Mouse (Mus musculus): ENCODE data around the gene Cd19. TPM values are rescaled to one million over a fixed set of nuclear protein-coding genes. Genes with fewer than 3 reads are reported as not detected.

Cd19 gene
- total and polyA plus RNA-seq, 3 experiments = not detected

DNA sequence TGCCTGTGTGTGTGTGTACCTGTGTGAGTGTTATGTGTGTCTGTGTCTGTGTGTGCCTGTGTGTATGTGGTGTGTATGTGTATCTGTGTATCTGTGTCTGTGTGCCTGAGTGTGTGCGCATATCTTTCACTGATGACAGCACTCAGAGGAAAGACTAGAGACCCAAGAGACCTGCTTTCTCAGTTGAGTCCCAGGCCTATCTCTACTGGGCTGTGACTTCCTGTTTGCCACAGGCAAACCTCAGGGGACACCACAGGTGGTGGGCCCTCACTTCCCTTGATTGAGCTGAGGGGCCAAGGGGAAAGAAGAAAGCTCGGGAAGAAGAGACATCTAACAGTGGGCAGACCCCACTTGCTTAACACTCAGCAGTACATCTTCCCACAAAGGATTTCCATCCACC, 1.9 kb upstream of the Cd19 start:
- Histone ChIP-seq H3K4me1 (ENCODE audit: control insufficient read depth in 1 of 2, insufficient read depth in 2 of 2, low read length in 2 of 2) (peaks cover 0 to 17% of the 10 kb centered on the region in 2 experiments; a peak in 2 of 4 replicates), H3K27me3 (ENCODE audit: control insufficient read depth in 1 of 2, insufficient read depth in 2 of 2, low read length in 2 of 2) (peaks cover 0 to 2% of the 10 kb centered on the region in 2 experiments; a peak in 3 of 4 replicates), H3K9ac (ENCODE audit: control insufficient read depth, low read depth, low read length, poor library complexity, severe bottlenecking) (no peak overlapping the region), H3K9me3 (replicated peaks; ENCODE audit: insufficient read depth, low read length) (no peaks in the 10 kb centered on the region), H3K27ac (ENCODE audit: control insufficient read depth, low read depth, low read length) (no peak overlapping the region), H3K36me3 (ENCODE audit: control insufficient read depth in 1 of 2, insufficient read depth in 2 of 2, low read length in 2 of 2) (0 out of 4 replicates have a peak, but pooled peaks cover 0 to 3% of the 10 kb centered on the region in 2 experiments), H3K79me2 (ENCODE audit: control insufficient read depth, insufficient read depth, low read length, poor library complexity) (no peaks in the 10 kb centered on the region), H3K4me3 (ENCODE audit: control insufficient read depth in 1 of 2, insufficient read depth in 1 of 2, low read depth in 2 of 2, low read length in 2 of 2) (no peak overlapping the region)
- peak; percentile 68 for DNase-seq (ENCODE audit: low read depth, low spot score)
- TF ChIP-seq TBP (IDR thresholded peaks at IDR 0.05; ENCODE audit: low read depth, low read length) = 0 out of 2 replicates have a peak, but pooled peaks have one; percentile 9
- peak; percentile 48; the same call in 1 of the 2 replicates for TF ChIP-seq GATA1 (IDR thresholded peaks at IDR 0.05; ENCODE audit: low read depth, low read length)
- 0 out of 2 replicates have a peak, but pooled peaks have one; percentile 30 for TF ChIP-seq TCF12 (IDR thresholded peaks at IDR 0.05; ENCODE audit: low read depth, low read length)
- TF ChIP-seq CTCF (IDR thresholded peaks at IDR 0.05 in 2 of 3, conservative IDR thresholded peaks at IDR 0.05 in 1 of 3; ENCODE audit: control insufficient read depth in 1 of 3, insufficient read depth in 1 of 3, low read depth in 2 of 3, low read length in 3 of 3, poor library complexity in 1 of 3, severe bottlenecking in 1 of 3) = no peak
- TF ChIP-seq EP300 (IDR thresholded peaks at IDR 0.05; ENCODE audit: low read depth in 1 of 2, low read length in 2 of 2) = peak; percentile 41 to 44; a peak in 2 of 4 replicates
- no peak for TF ChIP-seq ZKSCAN1 (IDR thresholded peaks at IDR 0.05; ENCODE audit: low read depth, low read length)

DNA sequence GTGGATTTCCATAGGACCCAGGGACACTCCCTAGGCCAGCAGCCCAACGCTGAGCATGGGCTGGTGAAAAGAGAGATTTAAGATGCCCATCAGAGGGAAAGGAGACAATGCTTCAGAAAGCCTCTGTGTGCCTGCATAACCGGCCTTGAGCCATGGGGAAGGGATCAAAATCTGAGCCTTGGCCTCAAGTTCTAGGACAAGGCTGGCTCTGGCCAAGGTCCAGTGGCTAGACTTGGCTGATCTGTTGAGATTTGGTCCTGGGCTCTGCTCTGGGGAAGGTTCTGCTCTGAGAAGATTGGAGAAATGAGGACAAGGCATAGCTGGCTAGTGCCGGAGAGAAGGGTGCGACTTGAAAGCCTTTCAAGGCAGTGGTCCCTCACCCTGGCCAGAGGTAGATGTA, 3.6 kb downstream of the Cd19 start:
- Histone ChIP-seq H3K4me1 (ENCODE audit: control insufficient read depth in 1 of 2, insufficient read depth in 2 of 2, low read length in 2 of 2) (0 out of 4 replicates have a peak, but pooled peaks cover 0 to under 1% of the 10 kb centered on the region in 2 experiments), H3K79me2 (ENCODE audit: control insufficient read depth, insufficient read depth, low read length, poor library complexity) (no peaks in the 10 kb centered on the region)

DNA sequence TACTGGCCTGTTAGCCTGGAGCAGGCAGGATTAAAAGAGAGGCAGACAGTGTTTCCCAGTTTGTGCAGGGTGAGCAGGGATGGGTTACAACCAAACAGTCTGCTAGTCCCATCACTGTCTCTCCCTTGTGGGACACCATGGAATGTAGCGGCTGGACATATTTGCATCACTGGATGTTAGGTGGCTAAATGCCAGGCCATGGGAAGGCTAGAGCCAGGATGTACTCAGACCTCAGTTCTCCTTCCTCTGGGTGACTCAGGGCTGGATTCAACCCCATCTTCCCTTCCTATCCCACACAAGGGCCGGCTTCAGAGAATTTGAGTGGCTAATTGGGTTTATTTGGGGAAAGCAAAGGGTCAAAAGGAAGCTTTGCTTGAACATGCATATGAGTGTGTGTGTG, 6.0 kb downstream of the Cd19 start:
- no peak overlapping the region for H3K4me3 ChIP-seq (ENCODE audit: control insufficient read depth in 1 of 2, insufficient read depth in 1 of 2, low read depth in 2 of 2, low read length in 2 of 2)
- H3K27ac ChIP-seq (ENCODE audit: control insufficient read depth, low read depth, low read length) = no peak overlapping the region
- no peaks in the 10 kb centered on the region for H3K79me2 ChIP-seq (ENCODE audit: control insufficient read depth, insufficient read depth, low read length, poor library complexity)
- no peaks in the 10 kb centered on the region for H3K9me3 ChIP-seq (replicated peaks; ENCODE audit: insufficient read depth, low read length)
- no peaks in the 10 kb centered on the region for H3K4me1 ChIP-seq (ENCODE audit: control insufficient read depth in 1 of 2, insufficient read depth in 2 of 2, low read length in 2 of 2)
- peaks cover 0 to 5% of the 10 kb centered on the region in 2 experiments for H3K27me3 ChIP-seq (ENCODE audit: control insufficient read depth in 1 of 2, insufficient read depth in 2 of 2, low read length in 2 of 2)
- DNase-seq (ENCODE audit: low read depth, low spot score) = no peak
- H3K9ac ChIP-seq (ENCODE audit: control insufficient read depth, low read depth, low read length, poor library complexity, severe bottlenecking) = no peak overlapping the region
- TF ChIP-seq MAZ (IDR thresholded peaks at IDR 0.05; ENCODE audit: low read depth, low read length) = no peak
- TF ChIP-seq CTCF (IDR thresholded peaks at IDR 0.05 in 2 of 3, conservative IDR thresholded peaks at IDR 0.05 in 1 of 3; ENCODE audit: control insufficient read depth in 1 of 3, insufficient read depth in 1 of 3, low read depth in 2 of 3, low read length in 3 of 3, poor library complexity in 1 of 3, severe bottlenecking in 1 of 3) = no peak
- no peak for TF ChIP-seq CHD1 (IDR thresholded peaks at IDR 0.05; ENCODE audit: low read depth, low read length)
- no peak for TF ChIP-seq ETS1 (IDR thresholded peaks at IDR 0.05; ENCODE audit: low read depth, low read length)
- TF ChIP-seq MAFK (IDR thresholded peaks at IDR 0.05; ENCODE audit: borderline replicate concordance, low read depth, low read length) = no peak
- TF ChIP-seq MAX (IDR thresholded peaks at IDR 0.05; ENCODE audit: low read length) = no peak
- no peaks in the 10 kb centered on the region for H3K36me3 ChIP-seq (ENCODE audit: control insufficient read depth in 1 of 2, insufficient read depth in 2 of 2, low read length in 2 of 2)

More for the DNA sequence above, 3.6 kb downstream of the Cd19 start:
- Histone ChIP-seq H3K9ac (ENCODE audit: control insufficient read depth, low read depth, low read length, poor library complexity, severe bottlenecking) (no peak overlapping the region), H3K36me3 (ENCODE audit: control insufficient read depth in 1 of 2, insufficient read depth in 2 of 2, low read length in 2 of 2) (no peaks in the 10 kb centered on the region), H3K27me3 (ENCODE audit: control insufficient read depth in 1 of 2, insufficient read depth in 2 of 2, low read length in 2 of 2) (peaks cover 0 to 3% of the 10 kb centered on the region in 2 experiments; a peak in 3 of 4 replicates), H3K9me3 (replicated peaks; ENCODE audit: insufficient read depth, low read length) (no peaks in the 10 kb centered on the region), H3K4me3 (ENCODE audit: control insufficient read depth in 1 of 2, insufficient read depth in 1 of 2, low read depth in 2 of 2, low read length in 2 of 2) (no peak overlapping the region), H3K27ac (ENCODE audit: control insufficient read depth, low read depth, low read length) (no peak overlapping the region)
- DNase-seq (ENCODE audit: low read depth, low spot score) = no peak
- TF ChIP-seq TCF12 (IDR thresholded peaks at IDR 0.05; ENCODE audit: low read depth, low read length) (no peak), ZMIZ1 (IDR thresholded peaks at IDR 0.05; ENCODE audit: low read depth, low read length) (no peak), MAFK (IDR thresholded peaks at IDR 0.05; ENCODE audit: borderline replicate concordance, low read depth, low read length) (no peak), CTCF (IDR thresholded peaks at IDR 0.05 in 2 of 3, conservative IDR thresholded peaks at IDR 0.05 in 1 of 3; ENCODE audit: control insufficient read depth in 1 of 3, insufficient read depth in 1 of 3, low read depth in 2 of 3, low read length in 3 of 3, poor library complexity in 1 of 3, severe bottlenecking in 1 of 3) (no peak), USF2 (IDR thresholded peaks at IDR 0.05; ENCODE audit: borderline replicate concordance in 1 of 2, insufficient read depth in 1 of 2, low read depth in 1 of 2, low read length in 2 of 2) (no peak), EP300 (IDR thresholded peaks at IDR 0.05; ENCODE audit: low read depth in 1 of 2, low read length in 2 of 2) (no peak), RAD21 (IDR thresholded peaks at IDR 0.05; ENCODE audit: low read depth, low read length) (no peak), SMC3 (IDR thresholded peaks at IDR 0.05; ENCODE audit: low read depth, low read length) (no peak), BHLHE40 (IDR thresholded peaks at IDR 0.05; ENCODE audit: borderline replicate concordance, low read depth, low read length) (no peak), ZKSCAN1 (IDR thresholded peaks at IDR 0.05; ENCODE audit: low read depth, low read length) (no peak), MEF2A (IDR thresholded peaks at IDR 0.05; ENCODE audit: extremely low read depth, insufficient replicate concordance, low read depth, low read length, poor library complexity, severe bottlenecking) (no peak), CHD1 (IDR thresholded peaks at IDR 0.05; ENCODE audit: low read depth, low read length) (no peak), ZC3H11A (IDR thresholded peaks at IDR 0.05; ENCODE audit: low read depth, low read length) (no peak), MYB (IDR thresholded peaks at IDR 0.05; ENCODE audit: low read depth, low read length) (no peak), E2F4 (IDR thresholded peaks at IDR 0.05; ENCODE audit: borderline replicate concordance, low read depth, low read length) (no peak), POLR2A (IDR thresholded peaks at IDR 0.05; ENCODE audit: control insufficient read depth in 1 of 2, insufficient read depth in 1 of 2, low read depth in 1 of 2, low read length in 2 of 2, poor library complexity in 1 of 2) (no peak)
